Mouse (Mus musculus) ovary, adult 10 weeks (tissue): Measurements from ENCODE around the gene Slitrk3. TPM values are rescaled to one million over a fixed set of nuclear protein-coding genes. Genes with fewer than 3 reads are reported as not detected.

Experiments used
- polyA plus RNA-seq: library from polyadenylated mRNA; stranded (reverse); fragments of 350-450 nt; fragmentation: Illumina TruSeq; extraction: RNeasy Lipid Tissue Mini Kit (QIAGEN cat#74804); gene quantifications from one replicate; pipeline ENCODE4 v1.2.3, GENCODE M21; 2014

Gene Slitrk3
- 7.4 TPM for polyA plus RNA-seq

GRCm38 (mm10) chr3:73057197-73057811 is at the start of gene Slitrk3:
TSS of gene Slitrk3 (minus strand) at chr3:73057803.

Other genes with a start within 250 kb of the Slitrk3 start
- gene Sis, start 89.9 kb downstream of the Slitrk3 start, polyA plus RNA-seq, result not detected